Mouse (Mus musculus) liver, embryonic 14.5 days (tissue): Measurements from ENCODE around the gene BC029722. TPM values are rescaled to one million over a fixed set of nuclear protein-coding genes. Genes with fewer than 3 reads are reported as not detected.
A peak's percentile ranks its signal among the peaks of the same experiment; 100 is the strongest.

Source experiments
- ATAC-seq: fragments of 200-750 bp; cut with Nextera tagmentation; 2 replicates; pipeline ENCODE4 v1.8.0; 2017; ENCODE audit warnings: moderate number of reproducible peaks, mild to moderate bottlenecking, moderate library complexity; ENCODE audit not compliant: insufficient read depth
- DNase-seq, 3 experiments: peaks; one replicate each; pipeline ENCODE4 v3.0.0-alpha.2; 2012 to 2013; ENCODE audit warnings: low read depth in 3 of 3, low spot score in 3 of 3
- H3K27ac ChIP-seq: fragments of 300-500 bp; sonication (generic); 2 replicates; pipeline ENCODE4 v1.5.1; 2014; ENCODE audit warnings: moderate library complexity, mild to moderate bottlenecking, control low read depth, inconsistent platforms
- H3K27me3 ChIP-seq: fragments of 300-500 bp; sonication (generic); 2 replicates; pipeline ENCODE4 v1.6.1; 2014; ENCODE audit warnings: mild to moderate bottlenecking, low read length, moderate library complexity; ENCODE audit not compliant: control insufficient read depth, insufficient read depth
- H3K36me3 ChIP-seq: fragments of 300-500 bp; sonication (generic); replicated peaks from 2 replicates; pipeline ENCODE4 v1.6.1; 2014; ENCODE audit warnings: low read depth; ENCODE audit not compliant: control insufficient read depth, insufficient read depth
- H3K4me1 ChIP-seq, 2 experiments: fragments of 200-500 bp in 1 of 2; fragments of 300-500 bp in 1 of 2; sonication (generic) in 1 of 2; replicated peaks; 2 replicates each; pipeline ENCODE4 v1.6.1; 2012 to 2014; ENCODE audit warnings: antibody characterized with exemption in 1 of 2, inconsistent platforms in 1 of 2, low read length in 1 of 2; ENCODE audit not compliant: control insufficient read depth in 2 of 2, insufficient read depth in 2 of 2
- H3K4me2 ChIP-seq: fragments of 300-500 bp; sonication (generic); 2 replicates; pipeline ENCODE4 v1.6.1; 2014; ENCODE audit warnings: low read depth, mild to moderate bottlenecking, control low read depth, moderate library complexity
- H3K4me3 ChIP-seq, 2 experiments: fragments of 200-500 bp in 1 of 2; fragments of 300-500 bp in 1 of 2; sonication (generic) in 1 of 2; 2 replicates each; pipeline ENCODE4 v1.5.1; 2012 to 2014; ENCODE audit warnings: low read depth in 2 of 2, low read length in 2 of 2, mild to moderate bottlenecking in 2 of 2, control low read depth in 1 of 2, inconsistent platforms in 1 of 2, moderate library complexity in 1 of 2; ENCODE audit not compliant: insufficient read depth in 1 of 2
- H3K9ac ChIP-seq: fragments of 300-500 bp; sonication (generic); replicated peaks from 2 replicates; pipeline ENCODE4 v1.6.1; 2014; ENCODE audit warnings: mild to moderate bottlenecking, control low read depth, moderate library complexity
- H3K9me3 ChIP-seq: fragments of 300-500 bp; sonication (generic); 2 replicates; pipeline ENCODE4 v1.6.1; 2016; ENCODE audit warnings: low read length, mixed read lengths; ENCODE audit not compliant: control insufficient read depth
- CTCF ChIP-seq: IDR thresholded peaks from 2 replicates; pipeline ENCODE4 v1.5.1; 2016; ENCODE audit warnings: antibody characterized with exemption, low read depth, control low read depth
- EP300 ChIP-seq: IDR thresholded peaks from 2 replicates; pipeline ENCODE4 v1.6.1; 2016; ENCODE audit warnings: antibody characterized with exemption, low read depth
- WGBS: fragments of 180-500 bp; shearing (Covaris S2); extraction: QIAGEN DNeasy Blood & Tissue Kit; methylation state at CpG from one replicate; pipeline ENCODE4 v1.1.7; 2014; ENCODE audit not compliant: insufficient replicate concordance; 5-methylcytosine and 5-hydroxymethylcytosine counted together
- polyA plus RNA-seq, 2 experiments: library from polyadenylated mRNA; depleted of rRNA in 1 of 2; stranded (reverse) in 1 of 2; unstranded in 1 of 2; fragments of >200 nt; fragmentation: Nextera tagmentation in 1 of 2; extraction: Ambion mirVana in 1 of 2; gene quantifications; 2 replicates each; pipeline versions ENCODE4 v1.2.1 to v1.2.3; 2012 to 2014

Gene BC029722
- polyA plus RNA-seq, 2 experiments: 2.6 to 3.7 TPM

DNA sequence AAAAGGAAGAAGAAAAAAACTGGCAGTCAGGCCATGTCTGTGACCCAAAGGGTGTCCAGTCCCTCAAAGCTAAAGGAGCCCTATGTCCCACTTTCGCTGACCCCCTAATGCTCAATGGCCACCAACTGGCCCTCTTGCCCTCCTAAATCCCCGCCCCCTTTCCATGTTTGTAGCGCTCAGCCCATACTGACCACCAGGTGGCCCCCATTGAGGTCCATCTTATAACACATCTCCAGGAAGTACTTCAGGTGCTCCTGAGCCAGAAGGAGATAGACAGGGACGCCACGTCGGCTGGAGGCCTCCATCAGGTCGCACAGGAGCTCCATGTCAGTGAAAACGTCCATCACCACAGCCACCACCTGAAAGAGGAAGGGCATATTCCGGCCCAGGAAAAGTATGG lies 12.1 kb upstream of the BC029722 start:
- 35% methylated on average over 9 of the region's 9 CpGs for WGBS
- H3K9ac ChIP-seq: no peak overlapping the region
- H3K9me3 ChIP-seq: no peaks in the 10 kb centered on the region
- H3K4me3 ChIP-seq: no peak overlapping the region
- TF ChIP-seq EP300 (no peak), CTCF (peak; percentile 57)
- ATAC-seq (no peak), DNase-seq (no peak)
- no peaks in the 10 kb centered on the region for H3K36me3 ChIP-seq
- H3K4me2 ChIP-seq: no peak overlapping the region
- H3K27ac ChIP-seq: no peak overlapping the region
- peaks cover 10 to 11% of the 10 kb centered on the region in 2 experiments for H3K4me1 ChIP-seq
- H3K27me3 ChIP-seq: no peaks in the 10 kb centered on the region

DNA sequence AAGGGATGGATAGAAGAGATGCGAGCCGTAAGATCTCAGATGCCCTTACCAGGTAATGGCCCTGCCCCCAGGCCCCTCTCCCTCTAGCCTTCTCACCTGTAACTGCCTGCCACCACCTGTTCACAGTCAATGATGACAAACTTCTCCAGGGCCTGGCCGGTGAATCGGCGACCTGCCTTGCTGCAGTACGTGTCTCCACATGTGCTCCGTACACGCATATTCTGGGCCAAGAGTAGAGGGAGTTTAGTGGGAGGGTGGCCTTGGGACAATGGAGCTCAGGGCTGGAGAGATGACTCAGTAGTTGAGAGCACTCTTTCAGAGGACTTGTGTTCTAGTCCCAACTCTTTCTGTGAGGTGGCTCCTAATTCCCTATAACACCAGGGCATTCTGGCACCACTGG lies 11.6 kb upstream of the BC029722 start:
- H3K27me3 ChIP-seq: no peaks in the 10 kb centered on the region

DNA sequence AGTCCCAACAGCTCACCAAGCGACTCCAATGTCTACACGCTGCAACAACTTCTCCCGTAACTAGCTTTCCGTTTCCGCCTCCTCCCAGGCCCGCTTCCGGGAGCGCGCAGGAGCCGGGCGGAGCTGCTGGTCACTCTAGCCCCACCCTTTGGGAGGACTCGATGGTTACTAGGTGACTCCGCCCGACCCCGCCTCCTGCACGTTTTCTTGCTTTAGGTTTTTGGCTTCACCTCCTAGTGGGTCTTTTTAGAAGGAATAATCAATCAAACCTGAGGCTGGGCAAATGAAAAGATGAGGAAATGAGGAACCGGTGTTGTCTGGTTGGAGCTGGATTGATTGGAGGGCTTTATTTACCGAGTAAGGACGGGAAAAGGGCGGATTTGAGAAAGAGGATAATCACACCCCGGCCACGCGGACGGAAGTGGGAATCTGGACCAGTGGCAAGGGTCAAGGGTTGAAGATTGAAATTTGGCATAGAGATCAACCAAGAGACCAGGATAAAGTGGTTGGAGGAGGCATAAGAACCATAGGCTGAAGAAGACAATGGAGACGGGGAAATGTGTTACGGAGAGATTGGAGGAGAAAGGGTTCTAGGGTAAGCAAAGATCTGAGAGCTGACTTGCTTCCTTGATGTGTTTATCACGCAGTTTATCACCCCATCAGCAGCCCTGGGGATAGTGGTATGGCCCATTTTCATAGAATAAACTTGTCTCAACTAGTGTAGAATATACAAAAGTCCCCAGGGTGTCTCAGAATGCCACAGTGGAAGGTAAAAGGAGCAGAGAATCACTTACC lies 7.6 kb upstream of the BC029722 start, which contains the start of gene Eif6:
Eif6 (minus strand) TSS at position 296 of the 795 bp plus-strand sequence.
- DNase-seq (peak; percentile 76 to 88 (median 77)), ATAC-seq (peak; percentile 87)
- Histone ChIP-seq H3K4me1 (peaks cover 16% of the 10 kb centered on the region in 2 experiments), H3K4me2 (peak within 1 kb of the TSS; percentile 94), H3K9me3 (no peaks in the 10 kb centered on the region), H3K27ac (peak within 1 kb of the TSS; percentile 82), H3K9ac (peak within 1 kb of the TSS; percentile 91), H3K36me3 (peaks cover 20% of the 10 kb centered on the region), H3K27me3 (no peaks in the 10 kb centered on the region), H3K4me3 (peak within 1 kb of the TSS; percentile 91 to 99)
- WGBS: 3% methylated on average over 27 of the region's 27 CpGs
- no peak for TF ChIP-seq EP300
- TF ChIP-seq CTCF: 0 out of 2 replicates have a peak, but pooled peaks have one; percentile 4

More for the DNA sequence above, 11.6 kb upstream of the BC029722 start:
- DNase-seq: no peak
- no peak for ATAC-seq
- TF ChIP-seq CTCF: no peak
- TF ChIP-seq EP300: no peak
- Histone ChIP-seq H3K36me3 (no peaks in the 10 kb centered on the region), H3K4me1 (peaks cover 10 to 11% of the 10 kb centered on the region in 2 experiments), H3K9me3 (no peaks in the 10 kb centered on the region), H3K9ac (no peak overlapping the region), H3K4me2 (no peak overlapping the region), H3K4me3 (no peak overlapping the region), H3K27ac (no peak overlapping the region)
- 75% methylated on average over 8 of the region's 8 CpGs for WGBS

DNA sequence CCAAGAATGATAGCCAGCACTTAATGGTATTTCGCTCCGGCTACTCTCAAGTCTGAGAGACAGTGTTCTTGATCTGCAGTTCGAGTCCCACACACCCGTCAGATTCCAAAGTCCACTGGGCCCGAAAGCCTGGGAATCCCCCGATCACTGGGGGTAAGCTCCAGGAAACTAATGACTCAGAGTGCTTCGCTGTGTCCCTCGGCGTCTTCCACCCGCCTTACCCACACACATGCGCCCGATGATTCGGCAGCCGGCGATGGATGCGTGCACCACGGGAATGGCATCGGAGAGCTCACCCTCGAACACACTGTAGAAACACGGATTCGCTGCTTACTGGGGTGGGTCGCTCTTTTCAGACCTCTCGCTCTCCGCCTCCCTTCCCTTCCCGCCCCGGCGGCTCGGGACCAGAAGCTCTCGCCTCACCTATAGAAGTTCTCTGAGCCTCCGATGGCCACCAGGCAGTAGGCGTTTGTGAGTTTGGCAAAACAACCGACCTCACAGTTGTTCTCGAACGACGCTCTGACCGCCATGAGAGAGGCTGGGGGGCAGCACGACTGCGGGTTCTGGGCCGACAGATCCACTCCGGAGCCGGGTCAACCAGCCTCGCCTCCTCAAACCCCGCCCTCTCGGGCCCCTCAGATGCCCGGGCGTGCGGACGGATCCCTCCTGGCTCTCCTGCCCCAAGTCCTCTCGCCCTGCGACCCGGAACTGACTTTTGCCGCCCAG lies 6.8 kb upstream of the BC029722 start:
- Histone ChIP-seq H3K27me3 (no peaks in the 10 kb centered on the region), H3K4me3 (peak overlapping the region; percentile 91 to 99), H3K4me1 (peaks cover 16% of the 10 kb centered on the region in 2 experiments), H3K36me3 (peaks cover 20% of the 10 kb centered on the region), H3K4me2 (peak overlapping the region; percentile 94), H3K9ac (peak overlapping the region; percentile 91), H3K9me3 (no peaks in the 10 kb centered on the region), H3K27ac (peak overlapping the region; percentile 82)
- 1% methylated on average over 52 of the region's 52 CpGs for WGBS
- TF ChIP-seq CTCF: no peak
- TF ChIP-seq EP300: no peak
- ATAC-seq (peak; percentile 18; the same call in 1 of the 2 replicates), DNase-seq (no peak)

DNA sequence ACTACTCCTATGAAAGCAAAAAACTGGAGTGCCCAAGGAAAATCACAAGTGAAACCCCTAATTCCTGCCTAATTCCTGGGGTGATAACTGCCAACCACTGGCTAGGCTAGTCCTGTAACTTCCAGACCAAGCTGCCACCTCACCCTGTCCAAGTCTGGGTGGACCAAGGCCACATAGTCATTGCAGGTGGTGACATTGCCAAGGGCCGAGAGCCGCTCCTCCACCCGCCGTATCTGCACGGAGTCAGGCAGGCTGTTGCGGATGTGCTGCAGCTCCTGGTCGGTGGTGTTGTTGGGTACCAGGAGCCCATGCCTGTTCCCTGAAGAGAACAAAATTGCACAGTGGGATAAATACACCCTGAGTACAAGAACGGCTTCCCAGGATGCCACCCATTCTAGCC lies 4.5 kb upstream of the BC029722 start:
- H3K4me2 ChIP-seq: no peak overlapping the region
- no peak for DNase-seq
- TF ChIP-seq EP300 (no peak), CTCF (no peak)
- H3K4me1 ChIP-seq: peaks cover 20 to 22% of the 10 kb centered on the region in 2 experiments
- H3K27me3 ChIP-seq: no peaks in the 10 kb centered on the region
- no peak overlapping the region for H3K27ac ChIP-seq
- no peak overlapping the region for H3K9ac ChIP-seq
- H3K9me3 ChIP-seq: no peaks in the 10 kb centered on the region
- ATAC-seq: no peak
- no peak overlapping the region for H3K4me3 ChIP-seq
- H3K36me3 ChIP-seq: peaks cover 23% of the 10 kb centered on the region
- WGBS: 88% methylated on average over 8 of the region's 8 CpGs
